Comparison of ENCODE assay signal across 30 mouse cellular contexts in the genomic region with DNA sequence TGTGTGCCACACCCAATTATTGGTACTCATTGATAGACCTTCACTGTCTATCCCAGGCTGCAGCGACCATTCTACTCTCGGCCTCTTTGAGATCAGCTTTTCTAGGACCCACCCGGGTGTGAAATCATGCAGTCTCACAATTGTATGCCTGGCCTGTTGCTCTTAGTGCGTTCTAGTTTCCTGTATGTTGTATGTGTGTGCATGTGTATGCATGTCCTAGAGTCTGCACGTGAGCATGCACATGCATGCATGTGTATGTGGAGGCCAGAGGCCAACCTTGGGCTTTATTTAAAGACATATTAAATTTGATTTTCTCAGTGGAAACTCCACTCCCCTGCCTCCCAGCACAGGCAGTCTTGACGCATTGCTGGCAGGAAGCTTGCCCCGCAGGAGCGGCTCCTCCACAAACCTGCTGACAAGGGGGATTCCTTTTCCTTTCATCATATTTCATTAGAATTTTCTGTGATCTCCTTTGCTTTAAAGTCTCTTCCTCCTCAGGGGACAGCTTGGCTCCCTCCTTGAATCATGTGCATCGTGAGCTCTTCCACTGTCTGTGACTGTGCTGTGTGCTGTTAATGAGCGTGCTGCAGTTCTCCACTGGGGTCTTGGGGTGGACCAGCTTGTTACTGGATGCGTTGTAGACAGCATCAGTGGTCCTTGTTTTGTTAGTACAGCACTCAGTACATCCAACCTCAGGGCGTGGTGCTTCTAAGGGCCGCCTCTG. TPM values are rescaled to one million over a fixed set of nuclear protein-coding genes. Genes with fewer than 3 reads are reported as not detected.
DNase-seq lines count a peak whose midpoint lies in the region; ATAC-seq and TF ChIP-seq lines count a peak whose summit lies in the region.
"Had no signal": no experiment of that assay in that cellular context is flagged by ENCODE, and none has a peak within 500 bp of the region (broad histone marks: within the 10 kb centered on the region; RNA-seq: fewer than 3 reads in every experiment).

No protein-coding gene starts in this region.

- 0 out of 2 replicates have a peak overlapping the region, but pooled peaks have one; percentile 33 for H3K9ac ChIP-seq in neural tube, embryonic 12.5 days
- no peak overlapping the region for H3K9ac ChIP-seq in embryonic facial prominence, embryonic 13.5 days
- no peak overlapping the region for H3K9ac ChIP-seq in midbrain, embryonic 12.5 days (replicated peaks)
- H3K9ac ChIP-seq in midbrain, postnatal 0 days (replicated peaks; ENCODE audit: low read length, poor library complexity, severe bottlenecking), result no peak overlapping the region
- no peak overlapping the region for H3K9ac ChIP-seq in stomach, postnatal 0 days (ENCODE audit: low read length)
- H3K9ac ChIP-seq: embryonic facial prominence, embryonic 15.5 days; forebrain, embryonic 15.5 days; limb, embryonic 15.5 days; liver, embryonic 15.5 days; lung, embryonic 15.5 days; stomach, embryonic 15.5 days had no signal

- no peaks in the 10 kb centered on the region for H3K9me3 ChIP-seq in neural tube, embryonic 12.5 days
- no peaks in the 10 kb centered on the region for H3K9me3 ChIP-seq in embryonic facial prominence, embryonic 13.5 days
- H3K9me3 ChIP-seq in midbrain, embryonic 12.5 days, result no peaks in the 10 kb centered on the region
- H3K9me3 ChIP-seq in midbrain, postnatal 0 days (ENCODE audit: low read length), result no peaks in the 10 kb centered on the region
- no peaks in the 10 kb centered on the region for H3K9me3 ChIP-seq in stomach, postnatal 0 days (ENCODE audit: control insufficient read depth, low read length)
- H3K9me3 ChIP-seq: embryonic facial prominence, embryonic 15.5 days; forebrain, embryonic 15.5 days; limb, embryonic 10.5 days; limb, embryonic 15.5 days; liver, embryonic 15.5 days; lung, embryonic 15.5 days; stomach, embryonic 15.5 days had no signal

- TF ChIP-seq CTCF in midbrain, postnatal 0 days (IDR thresholded peaks at IDR 0.05), result no peak
- no peak for TF ChIP-seq CTCF in stomach, postnatal 0 days (IDR thresholded peaks at IDR 0.05; ENCODE audit: low read depth)

- H3K4me1 ChIP-seq in neural tube, embryonic 12.5 days, result no peaks in the 10 kb centered on the region
- H3K4me1 ChIP-seq in embryonic facial prominence, embryonic 13.5 days, result peaks cover 12% of the 10 kb centered on the region; the same call in 1 of the 2 replicates
- H3K4me1 ChIP-seq in midbrain, embryonic 12.5 days, result no peaks in the 10 kb centered on the region
- H3K4me1 ChIP-seq in midbrain, postnatal 0 days (ENCODE audit: insufficient read depth, low read length), result no peaks in the 10 kb centered on the region
- H3K4me1 ChIP-seq in stomach, postnatal 0 days (replicated peaks; ENCODE audit: control insufficient read depth, insufficient read depth), result no peaks in the 10 kb centered on the region
- H3K4me1 ChIP-seq: embryonic facial prominence, embryonic 15.5 days; forebrain, embryonic 15.5 days had no signal

- no peak overlapping the region for H3K4me3 ChIP-seq in neural tube, embryonic 12.5 days
- H3K4me3 ChIP-seq in embryonic facial prominence, embryonic 13.5 days, result no peak overlapping the region
- H3K4me3 ChIP-seq in midbrain, embryonic 12.5 days, result no peak overlapping the region
- H3K4me3 ChIP-seq in midbrain, postnatal 0 days (ENCODE audit: low read depth, low read length), result no peak overlapping the region
- H3K4me3 ChIP-seq in stomach, postnatal 0 days (ENCODE audit: low read depth, low read length), result no peak overlapping the region
- H3K4me3 ChIP-seq: embryonic facial prominence, embryonic 15.5 days; forebrain, embryonic 15.5 days; limb, embryonic 10.5 days; limb, embryonic 15.5 days; liver, embryonic 15.5 days; lung, embryonic 15.5 days; stomach, embryonic 15.5 days had no signal

- 68% methylated on average over 13 of the region's 13 CpGs for WGBS in neural tube, embryonic 12.5 days
- WGBS in embryonic facial prominence, embryonic 13.5 days, result 46% methylated on average over 13 of the region's 13 CpGs
- 63% methylated on average over 13 of the region's 13 CpGs for WGBS in midbrain, embryonic 12.5 days
- 36% methylated on average over 13 of the region's 13 CpGs for WGBS in midbrain, postnatal 0 days
- WGBS in stomach, postnatal 0 days, result 69% methylated on average over 13 of the region's 13 CpGs

- no peak for TF ChIP-seq EP300 in stomach, postnatal 0 days (optimal IDR thresholded peaks at IDR 0.05)

- no peak for ATAC-seq in neural tube, embryonic 12.5 days (ENCODE audit: low FRiP score, low read depth)
- no peak for ATAC-seq in embryonic facial prominence, embryonic 13.5 days (ENCODE audit: insufficient number of reproducible peaks, insufficient read depth, low FRiP score, low TSS enrichment, low read depth)
- ATAC-seq in midbrain, embryonic 12.5 days (ENCODE audit: low FRiP score, low read depth), result peak; percentile 70
- peak; percentile 60; the same call in 1 of the 2 replicates for ATAC-seq in midbrain, postnatal 0 days (ENCODE audit: low FRiP score)
- ATAC-seq in stomach, postnatal 0 days (ENCODE audit: low FRiP score, low TSS enrichment), result no peak
- ATAC-seq: activated CD4-positive, CD25-positive, alpha-beta regulatory T cell, adult 4 months; forebrain, embryonic 15.5 days; intestine, postnatal 0 days had no signal

- DNase-seq in neural tube, embryonic 10.5 days (ENCODE audit: extremely low spot score, low spot score), result no peak
- peak; percentile 6 for DNase-seq in midbrain, postnatal 0 days (ENCODE audit: low spot score)
- DNase-seq in embryo, embryonic 10 days (ENCODE audit: low spot score), result no peak
- DNase-seq in stomach, postnatal 0 days (ENCODE audit: low spot score), result no peak
- DNase-seq: adrenal gland, adult 2 months; adrenal gland, postnatal 36 days; B cell, adult 2 months; cerebellum, adult 2 months; cerebellum, postnatal 36 days; embryo, embryonic 11 days; heart, postnatal 14 days; kidney, adult 9 months; kidney, postnatal 10 days; layer of hippocampus, adult 9-11 months; lung, postnatal 36 days; right cerebral cortex, postnatal 25 days; thymus, postnatal 25 days had no signal

- no peaks in the 10 kb centered on the region for H3K27me3 ChIP-seq in neural tube, embryonic 12.5 days (replicated peaks)
- H3K27me3 ChIP-seq in embryonic facial prominence, embryonic 13.5 days, result no peaks in the 10 kb centered on the region
- no peaks in the 10 kb centered on the region for H3K27me3 ChIP-seq in midbrain, embryonic 12.5 days
- H3K27me3 ChIP-seq in midbrain, postnatal 0 days (ENCODE audit: insufficient read depth, low read length), result no peaks in the 10 kb centered on the region
- no peaks in the 10 kb centered on the region for H3K27me3 ChIP-seq in stomach, postnatal 0 days (ENCODE audit: control insufficient read depth, insufficient read depth, low read length)
- H3K27me3 ChIP-seq: CH12.LX; embryonic facial prominence, embryonic 15.5 days; forebrain, embryonic 15.5 days; limb, embryonic 15.5 days; lung, embryonic 15.5 days; stomach, embryonic 15.5 days had no signal

- H3K36me3 ChIP-seq in neural tube, embryonic 12.5 days, result no peaks in the 10 kb centered on the region
- H3K36me3 ChIP-seq in embryonic facial prominence, embryonic 13.5 days, result no peaks in the 10 kb centered on the region
- H3K36me3 ChIP-seq in midbrain, embryonic 12.5 days, result no peaks in the 10 kb centered on the region
- H3K36me3 ChIP-seq in midbrain, postnatal 0 days (ENCODE audit: insufficient read depth, low read length), result no peaks in the 10 kb centered on the region
- no peaks in the 10 kb centered on the region for H3K36me3 ChIP-seq in stomach, postnatal 0 days (ENCODE audit: control insufficient read depth, insufficient read depth, low read length)
- H3K36me3 ChIP-seq: embryonic facial prominence, embryonic 15.5 days; forebrain, embryonic 15.5 days; limb, embryonic 10.5 days; limb, embryonic 15.5 days; liver, embryonic 15.5 days; lung, embryonic 15.5 days; stomach, embryonic 15.5 days had no signal

- no peak overlapping the region for H3K27ac ChIP-seq in neural tube, embryonic 12.5 days
- 0 out of 2 replicates have a peak overlapping the region, but pooled peaks have one; percentile 12 for H3K27ac ChIP-seq in embryonic facial prominence, embryonic 13.5 days
- H3K27ac ChIP-seq in midbrain, embryonic 12.5 days (replicated peaks), result no peak overlapping the region; the same call in 1 of the 2 replicates
- H3K27ac ChIP-seq in midbrain, postnatal 0 days (ENCODE audit: low read depth, low read length), result no peak overlapping the region
- H3K27ac ChIP-seq in stomach, postnatal 0 days (replicated peaks), result no peak overlapping the region
- H3K27ac ChIP-seq: embryonic facial prominence, embryonic 15.5 days; forebrain, embryonic 15.5 days; limb, embryonic 10.5 days; limb, embryonic 15.5 days; liver, embryonic 15.5 days; lung, embryonic 15.5 days; stomach, embryonic 15.5 days had no signal

- no peak overlapping the region for H3K4me2 ChIP-seq in neural tube, embryonic 12.5 days (replicated peaks)
- H3K4me2 ChIP-seq in embryonic facial prominence, embryonic 13.5 days, result no peak overlapping the region
- H3K4me2 ChIP-seq in midbrain, embryonic 12.5 days (replicated peaks), result no peak overlapping the region
- no peak overlapping the region for H3K4me2 ChIP-seq in midbrain, postnatal 0 days (ENCODE audit: low read depth, low read length, poor library complexity, severe bottlenecking)
- no peak overlapping the region for H3K4me2 ChIP-seq in stomach, postnatal 0 days (replicated peaks; ENCODE audit: low read depth)
- H3K4me2 ChIP-seq: embryonic facial prominence, embryonic 15.5 days; forebrain, embryonic 15.5 days; limb, embryonic 15.5 days; liver, embryonic 15.5 days; lung, embryonic 15.5 days; stomach, embryonic 15.5 days had no signal

RNA-seq across cellular contexts. Expression of gene Uck2, which starts 10.7 kb away (rescaled TPM):
- polyA plus RNA-seq in neural tube, embryonic 12.5 days (2016; fragmentation: Nextera tagmentation; extraction: Ambion mirVana), result 93.7 and 98.4 TPM in 2 replicates
- 80.7 and 87.8 TPM in 2 replicates for polyA plus RNA-seq in embryonic facial prominence, embryonic 13.5 days (2015; fragmentation: Nextera tagmentation; extraction: Ambion mirVana)
- polyA plus RNA-seq in midbrain, embryonic 12.5 days (2016; fragmentation: Nextera tagmentation; extraction: Ambion mirVana), result 107 and 110 TPM in 2 replicates
- 54.4 and 74.2 TPM in 2 replicates for total RNA-seq in midbrain, postnatal 0 days (2014; rRNA removed)
- polyA plus RNA-seq in midbrain, postnatal 0 days (2015; fragmentation: Nextera tagmentation; extraction: Ambion mirVana), result 32.7 and 42.7 TPM in 2 replicates
- polyA plus RNA-seq in stomach, postnatal 0 days (2015; fragmentation: Nextera tagmentation; extraction: Ambion mirVana), result 49.4 and 52.5 TPM in 2 replicates

RNA-seq across cellular contexts. Expression of gene Tmco1, which starts 12.3 kb away (rescaled TPM):
- 70.5 and 83.8 TPM in 2 replicates for polyA plus RNA-seq in neural tube, embryonic 12.5 days (2016; fragmentation: Nextera tagmentation; extraction: Ambion mirVana)
- polyA plus RNA-seq in embryonic facial prominence, embryonic 13.5 days (2015; fragmentation: Nextera tagmentation; extraction: Ambion mirVana), result 81.2 and 82.1 TPM in 2 replicates
- polyA plus RNA-seq in midbrain, embryonic 12.5 days (2016; fragmentation: Nextera tagmentation; extraction: Ambion mirVana), result 72.7 and 80.1 TPM in 2 replicates
- total RNA-seq in midbrain, postnatal 0 days (2014; rRNA removed), result 40.7 and 52.5 TPM in 2 replicates
- polyA plus RNA-seq in midbrain, postnatal 0 days (2015; fragmentation: Nextera tagmentation; extraction: Ambion mirVana), result 74.4 and 74.9 TPM in 2 replicates
- 77.2 and 81.8 TPM in 2 replicates for polyA plus RNA-seq in stomach, postnatal 0 days (2015; fragmentation: Nextera tagmentation; extraction: Ambion mirVana)

RNA-seq across cellular contexts. Expression of gene Aldh9a1, which starts 54.0 kb away (rescaled TPM):
- 29.6 and 30.8 TPM in 2 replicates for polyA plus RNA-seq in neural tube, embryonic 12.5 days (2016; fragmentation: Nextera tagmentation; extraction: Ambion mirVana)
- polyA plus RNA-seq in embryonic facial prominence, embryonic 13.5 days (2015; fragmentation: Nextera tagmentation; extraction: Ambion mirVana), result 57.6 and 59.9 TPM in 2 replicates
- 31.4 and 35.4 TPM in 2 replicates for polyA plus RNA-seq in midbrain, embryonic 12.5 days (2016; fragmentation: Nextera tagmentation; extraction: Ambion mirVana)
- total RNA-seq in midbrain, postnatal 0 days (2014; rRNA removed), result 11.4 and 12.3 TPM in 2 replicates
- polyA plus RNA-seq in midbrain, postnatal 0 days (2015; fragmentation: Nextera tagmentation; extraction: Ambion mirVana), result 40.1 and 41.5 TPM in 2 replicates
- polyA plus RNA-seq in stomach, postnatal 0 days (2015; fragmentation: Nextera tagmentation; extraction: Ambion mirVana), result 70.7 and 74.7 TPM in 2 replicates

Comparison
In these comparisons a context has a peak if more than half of its experiments do, and no peak if none do; other contexts are left out.
1. ATAC-seq: peak in midbrain, embryonic 12.5 days (single experiment) and midbrain, postnatal 0 days (single experiment); none in neural tube, embryonic 12.5 days (single experiment), embryonic facial prominence, embryonic 13.5 days (single experiment) and stomach, postnatal 0 days (single experiment).